Mouse (Mus musculus) lung, postnatal 0 days (tissue): Measurements from ENCODE around the gene Foxk1. TPM values are rescaled to one million over a fixed set of nuclear protein-coding genes. Genes with fewer than 3 reads are reported as not detected.
A peak's percentile ranks its signal among the peaks of the same experiment; 100 is the strongest.

Experiments
- ATAC-seq: fragments of 200-750 bp; cut with Nextera tagmentation; 2 replicates; pipeline ENCODE4 v1.8.0; 2017; ENCODE audit warnings: moderate library complexity
- DNase-seq: peaks from one replicate; pipeline ENCODE4 v3.0.0-alpha.2; 2016; ENCODE audit warnings: low spot score
- H3K27ac ChIP-seq: fragments of 300-500 bp; sonication (generic); 2 replicates; pipeline ENCODE4 v1.5.1; 2014; ENCODE audit warnings: antibody characterized with exemption, mild to moderate bottlenecking, low read length, mixed read lengths
- H3K27me3 ChIP-seq: fragments of 300-500 bp; sonication (generic); replicated peaks from 2 replicates; pipeline ENCODE4 v1.6.1; 2014; ENCODE audit warnings: low read length, mixed read lengths; ENCODE audit not compliant: insufficient read depth
- H3K36me3 ChIP-seq: fragments of 300-500 bp; sonication (generic); 2 replicates; pipeline ENCODE4 v1.6.1; 2014; ENCODE audit warnings: low read length, mixed read lengths; ENCODE audit not compliant: insufficient read depth
- H3K4me1 ChIP-seq: fragments of 300-500 bp; sonication (generic); 2 replicates; pipeline ENCODE4 v1.6.1; 2014; ENCODE audit warnings: antibody characterized with exemption, low read depth, low read length, mixed read lengths; ENCODE audit not compliant: insufficient read depth
- H3K4me2 ChIP-seq: fragments of 300-500 bp; sonication (generic); replicated peaks from 2 replicates; pipeline ENCODE4 v1.6.1; 2014; ENCODE audit warnings: low read depth, mild to moderate bottlenecking, low read length, moderate library complexity, mixed read lengths
- H3K4me3 ChIP-seq: fragments of 300-500 bp; sonication (generic); 2 replicates; pipeline ENCODE4 v1.5.1; 2014; ENCODE audit warnings: low read depth, low read length
- H3K9ac ChIP-seq: fragments of 300-500 bp; sonication (generic); replicated peaks from 2 replicates; pipeline ENCODE4 v1.6.1; 2014; ENCODE audit warnings: low read depth, mild to moderate bottlenecking
- H3K9me3 ChIP-seq: fragments of 300-500 bp; sonication (generic); 2 replicates; pipeline ENCODE4 v1.6.1; 2016; ENCODE audit warnings: low read length, mixed read lengths
- CTCF ChIP-seq: IDR thresholded peaks from 2 replicates; pipeline ENCODE4 v1.5.1; 2016; ENCODE audit warnings: antibody characterized with exemption, mild to moderate bottlenecking
- EP300 ChIP-seq: IDR thresholded peaks from 2 replicates; pipeline ENCODE4 v1.6.1; 2016; ENCODE audit warnings: antibody characterized with exemption, mild to moderate bottlenecking, control low read depth
- WGBS: fragments of 180-500 bp; shearing (Covaris S2); extraction: QIAGEN DNeasy Blood & Tissue Kit; methylation state at CpG from one replicate; pipeline ENCODE4 v1.1.7; 2014; 5-methylcytosine and 5-hydroxymethylcytosine counted together
- polyA plus RNA-seq: library from polyadenylated mRNA; unstranded; fragments of >200 nt; fragmentation: Nextera tagmentation; extraction: Ambion mirVana; gene quantifications from 2 replicates; pipeline ENCODE4 v1.2.1, GENCODE M21; 2015

Foxk1 gene
- polyA plus RNA-seq, 1 experiment from 2014 or later = 4.3 TPM

GRCm38 (mm10) chr5:142374343-142374742 lies 27.0 kb upstream of the Foxk1 start:
- H3K27me3 ChIP-seq = no peaks in the 10 kb centered on the region
- no peaks in the 10 kb centered on the region for H3K36me3 ChIP-seq
- no peak overlapping the region for H3K4me2 ChIP-seq
- no peak overlapping the region for H3K4me3 ChIP-seq
- 65% methylated on average over 9 of the region's 9 CpGs for WGBS
- ATAC-seq (peak; percentile 47; the same call in 1 of the 2 replicates), DNase-seq (peak; percentile 18)
- no peak overlapping the region for H3K9ac ChIP-seq
- no peaks in the 10 kb centered on the region for H3K9me3 ChIP-seq
- TF ChIP-seq EP300 (0 out of 2 replicates have a peak, but pooled peaks have one; percentile 39), CTCF (no peak)
- no peaks in the 10 kb centered on the region for H3K4me1 ChIP-seq
- H3K27ac ChIP-seq = no peak overlapping the region

- H3K9me3 ChIP-seq = no peaks in the 10 kb centered on the region
- H3K27ac ChIP-seq = no peak overlapping the region
- DNase-seq = no peak
- TF ChIP-seq EP300 (no peak), CTCF (no peak)
- no peaks in the 10 kb centered on the region for H3K27me3 ChIP-seq
- H3K4me1 ChIP-seq = no peaks in the 10 kb centered on the region
- H3K4me3 ChIP-seq = no peak overlapping the region
- ATAC-seq = no peak
- no peaks in the 10 kb centered on the region for H3K36me3 ChIP-seq
- WGBS = 94% methylated on average over 5 of the region's 5 CpGs
- no peak overlapping the region for H3K9ac ChIP-seq
- no peak overlapping the region for H3K4me2 ChIP-seq
These were observed 25.7 kb upstream of the Foxk1 start for GRCm38 (mm10) chr5:142375641-142376040.

DNA sequence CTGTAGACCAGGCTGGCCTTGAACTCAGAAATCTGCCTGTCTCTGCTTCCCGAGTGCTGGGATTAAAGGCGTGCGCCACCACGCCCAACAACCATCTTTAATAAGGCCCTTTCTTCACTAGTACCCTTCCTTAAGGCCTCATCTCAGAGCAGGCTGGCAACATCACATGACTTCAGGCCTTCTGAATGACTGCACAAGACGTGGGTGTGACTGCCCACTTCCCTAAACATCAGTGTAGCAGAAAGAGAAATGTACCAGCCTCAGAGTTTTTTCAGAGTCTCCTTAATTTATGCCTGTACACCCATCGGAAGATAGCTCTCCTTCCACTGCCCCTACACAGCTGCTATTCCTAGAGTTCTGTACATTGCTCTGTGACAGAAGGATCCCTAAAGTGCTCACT lies 25.2 kb upstream of the Foxk1 start:
- H3K9ac ChIP-seq = no peak overlapping the region
- 80% methylated on average over 6 of the region's 6 CpGs for WGBS

DNA sequence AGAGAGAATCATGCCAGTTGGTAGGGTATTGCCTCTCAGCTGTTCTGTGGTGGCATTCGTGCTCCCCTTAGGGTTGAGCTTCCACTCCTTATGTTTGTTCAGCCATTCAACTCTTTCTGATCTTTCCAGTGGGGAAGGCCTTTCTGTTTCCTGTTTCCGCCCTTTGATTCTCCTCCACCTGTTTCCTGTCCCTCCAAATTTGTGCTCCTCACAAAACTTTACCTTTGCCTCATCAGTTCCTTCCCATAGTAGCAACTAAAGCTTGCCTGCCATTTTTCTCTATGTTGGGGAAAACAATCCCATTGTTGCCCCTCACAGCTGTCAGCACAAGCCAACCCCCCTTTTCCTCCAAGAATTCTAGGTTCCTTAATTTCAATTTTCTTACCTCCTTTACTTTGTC lies 23.2 kb upstream of the Foxk1 start:
- Histone ChIP-seq H3K9ac (no peak overlapping the region), H3K36me3 (no peaks in the 10 kb centered on the region), H3K27me3 (no peaks in the 10 kb centered on the region), H3K4me2 (no peak overlapping the region), H3K27ac (no peak overlapping the region), H3K9me3 (no peaks in the 10 kb centered on the region), H3K4me1 (no peaks in the 10 kb centered on the region), H3K4me3 (no peak overlapping the region)
- ATAC-seq (no peak), DNase-seq (no peak)
- TF ChIP-seq EP300 (no peak), CTCF (no peak)
- 60% methylated on average over 2 of the region's 2 CpGs for whole genome bisulfite sequencing

More for the DNA sequence above, 25.2 kb upstream of the Foxk1 start:
- ATAC-seq (no peak), DNase-seq (peak; percentile 24)
- Histone ChIP-seq H3K4me2 (no peak overlapping the region), H3K4me1 (no peaks in the 10 kb centered on the region), H3K36me3 (no peaks in the 10 kb centered on the region), H3K9me3 (no peaks in the 10 kb centered on the region), H3K4me3 (no peak overlapping the region), H3K27ac (no peak overlapping the region), H3K27me3 (no peaks in the 10 kb centered on the region)
- TF ChIP-seq EP300 (no peak), CTCF (no peak)

- Histone ChIP-seq H3K9me3 (no peaks in the 10 kb centered on the region), H3K4me1 (0 out of 2 replicates have a peak, but pooled peaks cover 3% of the 10 kb centered on the region), H3K27ac (no peak overlapping the region), H3K4me3 (no peak overlapping the region), H3K36me3 (no peaks in the 10 kb centered on the region), H3K27me3 (no peaks in the 10 kb centered on the region), H3K9ac (no peak overlapping the region), H3K4me2 (no peak overlapping the region)
- TF ChIP-seq CTCF (no peak), EP300 (peak; percentile 43; the same call in 1 of the 2 replicates)
- 21% methylated on average over 6 of the region's 6 CpGs for WGBS
- peak; percentile 91 for DNase-seq
- peak; percentile 89 for ATAC-seq
These were observed 20.8 kb upstream of the Foxk1 start for GRCm38 (mm10) chr5:142380491-142380890.

DNA sequence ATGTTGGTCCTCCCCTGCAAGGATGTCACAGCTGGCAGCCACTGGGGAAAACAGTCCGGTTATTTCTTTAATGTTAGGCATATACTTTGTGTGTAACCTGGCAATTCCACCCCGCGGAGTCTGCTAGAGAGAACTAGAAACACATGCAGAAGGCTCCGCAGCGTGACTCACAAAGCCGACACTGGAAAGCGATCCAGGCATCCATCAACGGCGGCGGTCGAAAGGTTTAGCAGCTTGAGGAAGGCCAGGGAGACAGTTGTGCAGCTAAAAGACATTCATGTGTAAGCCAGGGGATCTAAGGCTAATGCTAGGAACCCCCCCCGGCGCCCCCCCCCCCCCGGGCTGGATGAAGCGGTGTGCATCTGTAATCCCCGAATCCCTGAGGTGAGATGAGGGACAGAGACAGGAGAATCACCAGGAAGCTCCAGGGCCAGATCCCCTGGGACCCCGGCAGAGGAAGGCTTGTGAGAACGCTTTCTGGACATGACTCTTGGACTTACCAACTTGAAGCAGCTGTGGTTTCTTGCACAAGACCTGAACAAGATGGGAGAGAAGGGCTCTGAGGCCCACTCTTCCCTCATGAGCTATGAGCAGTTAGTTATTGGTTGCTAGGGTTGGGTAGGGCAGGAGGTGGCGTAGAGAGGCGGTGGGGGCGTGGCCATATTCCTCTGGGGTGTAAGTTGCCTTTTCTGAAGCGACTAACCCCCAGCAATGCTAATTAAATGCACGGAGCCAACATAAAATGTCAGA lies 16.2 kb upstream of the Foxk1 start:
- DNase-seq = peak; percentile 55
- 45% methylated on average over 23 of the region's 23 CpGs for WGBS
- no peak overlapping the region for H3K4me3 ChIP-seq
- H3K4me1 ChIP-seq = 0 out of 2 replicates have a peak, but pooled peaks cover 9% of the 10 kb centered on the region
- no peak overlapping the region for H3K9ac ChIP-seq
- peak; percentile 11; the same call in 1 of the 2 replicates for ATAC-seq
- no peaks in the 10 kb centered on the region for H3K9me3 ChIP-seq
- no peaks in the 10 kb centered on the region for H3K36me3 ChIP-seq
- H3K4me2 ChIP-seq = no peak overlapping the region
- H3K27me3 ChIP-seq = no peaks in the 10 kb centered on the region
- H3K27ac ChIP-seq = 0 out of 2 replicates have a peak overlapping the region, but pooled peaks have one; percentile 14
- no peak for TF ChIP-seq EP300
- TF ChIP-seq CTCF = no peak
